ENCODE assay signal across 11 mouse cellular contexts in the genomic region with DNA sequence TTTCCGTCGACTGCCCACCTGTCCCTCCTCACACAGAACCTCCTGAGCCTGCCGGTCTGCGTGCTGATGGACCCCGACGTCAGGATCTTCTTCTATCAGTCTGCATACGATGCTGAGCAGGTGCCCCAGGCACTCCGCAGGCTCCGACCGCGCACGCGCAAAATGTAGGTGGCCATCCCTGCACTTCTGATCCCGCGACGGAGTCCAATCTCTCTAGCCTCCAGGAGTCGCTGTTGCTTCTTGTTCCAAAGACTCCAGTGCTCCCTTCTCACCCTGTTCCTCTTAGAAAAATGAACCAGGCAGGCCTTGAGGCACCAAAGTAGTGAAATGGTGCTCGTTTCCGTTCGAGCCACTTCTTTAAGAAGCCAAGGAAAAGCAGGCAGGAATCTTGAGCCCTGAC. TPM values are rescaled to one million over a fixed set of nuclear protein-coding genes. Genes with fewer than 3 reads are reported as not detected.
DNase-seq lines count a peak whose midpoint lies in the region; ATAC-seq and TF ChIP-seq lines count a peak whose summit lies in the region.
"Had no signal": no experiment of that assay in that cellular context is flagged by ENCODE, and none has a peak within 500 bp of the region (broad histone marks: within the 10 kb centered on the region; RNA-seq: fewer than 3 reads in every experiment).

No protein-coding gene starts in this region.

- H3K36me3 ChIP-seq in heart, adult 2 months (ENCODE audit: control insufficient read depth, insufficient read depth, low read length) = no peaks in the 10 kb centered on the region
- H3K36me3 ChIP-seq in heart, embryonic 12.5 days = no peaks in the 10 kb centered on the region
- no peaks in the 10 kb centered on the region for H3K36me3 ChIP-seq in ES-Bruce4 (ENCODE audit: control insufficient read depth, insufficient read depth, low read length, poor library complexity, severe bottlenecking)
- H3K36me3 ChIP-seq: G1E; liver, embryonic 15.5 days had no signal

- intact Hi-C loops in heart, adult 2 months (cut with DNase I) = no loop called here
- intact Hi-C loops in left cerebral cortex, postnatal 25 days (cut with DNase I) = loop anchor here (5.0 kb wide), 2 partner anchors 68 to 168 kb away; no protein-coding TSS in a partner anchor

- no peak for DNase-seq in heart, adult 2 months
- peak; percentile 42 for DNase-seq in cerebellum, adult 9-10 months
- peak; percentile 33 to 43 for DNase-seq in frontal cortex, postnatal 25 days (ENCODE audit: low spot score in 2 of 2)
- DNase-seq in left cerebral cortex, postnatal 25 days (ENCODE audit: low spot score in 2 of 2) = peak; percentile 35 to 56
- peak; percentile 64 for DNase-seq in retina, postnatal 7 days (ENCODE audit: low read depth, low spot score)

- H3K4me3 ChIP-seq in heart, adult 2 months = no peak overlapping the region
- H3K4me3 ChIP-seq in heart, embryonic 12.5 days = no peak overlapping the region
- H3K4me3 ChIP-seq in ES-Bruce4 (ENCODE audit: low read depth, low read length) = no peak overlapping the region
- H3K4me3 ChIP-seq: liver, embryonic 15.5 days had no signal

- H3K27ac ChIP-seq in heart, adult 2 months = no peak overlapping the region
- H3K27ac ChIP-seq in heart, embryonic 12.5 days (ENCODE audit: poor library complexity, severe bottlenecking) = no peak overlapping the region
- no peak overlapping the region for H3K27ac ChIP-seq in ES-Bruce4 (ENCODE audit: insufficient read depth, low read length)
- H3K27ac ChIP-seq: liver, embryonic 15.5 days had no signal

- TF ChIP-seq CTCF in heart, adult 2 months (IDR thresholded peaks at IDR 0.05) = peak; percentile 63
- TF ChIP-seq CTCF in ES-Bruce4 (IDR thresholded peaks at IDR 0.05; ENCODE audit: low read depth, low read length) = peak; percentile 57

- H3K9ac ChIP-seq in heart, adult 2 months (ENCODE audit: low read depth, low read length) = no peak overlapping the region
- no peak overlapping the region for H3K9ac ChIP-seq in heart, embryonic 12.5 days
- no peak overlapping the region for H3K9ac ChIP-seq in ES-Bruce4 (ENCODE audit: low read depth, poor library complexity, severe bottlenecking)
- H3K9ac ChIP-seq: liver, embryonic 15.5 days had no signal

- 20% methylated on average over 20 of the region's 20 CpGs for WGBS in heart, adult 2 months
- WGBS in heart, embryonic 12.5 days = 26% methylated on average over 20 of the region's 20 CpGs

- TF ChIP-seq POLR2A in heart, adult 2 months (IDR thresholded peaks at IDR 0.05; ENCODE audit: insufficient read depth, low read depth, low read length) = no peak
- no peak for TF ChIP-seq POLR2A in ES-Bruce4 (IDR thresholded peaks at IDR 0.05; ENCODE audit: insufficient read depth, low read length)

- no peak for TF ChIP-seq EP300 in heart, adult 2 months (IDR thresholded peaks at IDR 0.05; ENCODE audit: insufficient read depth, low read depth, low read length)
- TF ChIP-seq EP300 in ES-Bruce4 (IDR thresholded peaks at IDR 0.05; ENCODE audit: insufficient read depth, low read depth, low read length) = no peak

- no peaks in the 10 kb centered on the region for H3K27me3 ChIP-seq in heart, adult 2 months (ENCODE audit: control insufficient read depth, insufficient read depth, low read length)
- H3K27me3 ChIP-seq in heart, embryonic 12.5 days (replicated peaks) = peaks cover 34% of the 10 kb centered on the region
- no peaks in the 10 kb centered on the region for H3K27me3 ChIP-seq in ES-Bruce4 (ENCODE audit: control insufficient read depth, insufficient read depth, low read length, poor library complexity, severe bottlenecking)
- H3K27me3 ChIP-seq: liver, embryonic 15.5 days had no signal

- H3K4me1 ChIP-seq in heart, adult 2 months (ENCODE audit: control insufficient read depth, insufficient read depth, low read length) = peaks cover 12% of the 10 kb centered on the region
- H3K4me1 ChIP-seq in heart, embryonic 12.5 days (replicated peaks) = peaks cover 10% of the 10 kb centered on the region
- H3K4me1 ChIP-seq in ES-Bruce4 (ENCODE audit: control insufficient read depth, insufficient read depth, low read length) = no peaks in the 10 kb centered on the region

- no peaks in the 10 kb centered on the region for H3K9me3 ChIP-seq in heart, embryonic 12.5 days (replicated peaks)
- no peaks in the 10 kb centered on the region for H3K9me3 ChIP-seq in ES-Bruce4 (replicated peaks; ENCODE audit: control insufficient read depth, insufficient read depth, low read length, poor library complexity, severe bottlenecking)
- H3K9me3 ChIP-seq: G1E; liver, embryonic 15.5 days had no signal

- no peak for ATAC-seq in heart, embryonic 12.5 days (ENCODE audit: insufficient number of reproducible peaks, low FRiP score)
- ATAC-seq in megakaryocyte, adult 5-6 weeks (ENCODE audit: poor library complexity, severe bottlenecking) = no peak

- no peaks in the 10 kb centered on the region for H3K79me2 ChIP-seq in heart, adult 2 months (replicated peaks; ENCODE audit: control insufficient read depth, insufficient read depth, low read length)

- no peak overlapping the region for H3K4me2 ChIP-seq in heart, embryonic 12.5 days
- H3K4me2 ChIP-seq: liver, embryonic 15.5 days had no signal

RNA-seq across cellular contexts. Expression of a gene that starts 10.2 kb away (rescaled TPM):
- 1 to 10 TPM; 1.6 to 1.8 TPM for total RNA-seq in heart, adult 2 months (2021)
- polyA plus RNA-seq in heart, adult 2 months (2012; rRNA removed) = 4.5 and 4.9 TPM in 2 replicates
- polyA plus RNA-seq in heart, embryonic 12.5 days (2016; fragmentation: Nextera tagmentation; extraction: Ambion mirVana) = 11.2 and 13.7 TPM in 2 replicates
- polyA plus RNA-seq in ES-Bruce4 (2011; ENCODE audit: insufficient read depth, insufficient read length, low read depth, missing spikeins) = not detected in 2 replicates
- 1 to 10 TPM in 1 of 2 experiments, under 1 TPM in 1; 0.89 to 1.7 TPM for total RNA-seq in left cerebral cortex, postnatal 25 days (2021)
- 367 and 392 TPM in 2 replicates for total RNA-seq in megakaryocyte, adult 5-6 weeks (2015)
- total RNA-seq in megakaryocyte, adult 5-6 weeks (2017) = 250 and 266 TPM in 2 replicates

RNA-seq across cellular contexts. Expression of a gene that starts 48.6 kb away (rescaled TPM):
- under 1 TPM; 0.44 to 0.77 TPM for total RNA-seq in heart, adult 2 months (2021)
- polyA plus RNA-seq in heart, adult 2 months (2012; rRNA removed) = 0.37 and 0.56 TPM in 2 replicates
- 0.21 and 0.49 TPM in 2 replicates for polyA plus RNA-seq in heart, embryonic 12.5 days (2016; fragmentation: Nextera tagmentation; extraction: Ambion mirVana)
- not detected in 2 replicates for polyA plus RNA-seq in ES-Bruce4 (2011; ENCODE audit: insufficient read depth, insufficient read length, low read depth, missing spikeins)
- 10 to 100 TPM; 88.7 to 95.1 TPM for total RNA-seq in left cerebral cortex, postnatal 25 days (2021)
- not detected in 2 replicates for total RNA-seq in megakaryocyte, adult 5-6 weeks (2015)
- not detected in 2 replicates for total RNA-seq in megakaryocyte, adult 5-6 weeks (2017)
- total RNA-seq: G1E had no signal
- polyA plus RNA-seq: G1E; liver, embryonic 15.5 days; stomach, embryonic 14.5 days had no signal

RNA-seq across cellular contexts. Expression of a gene that starts 50.8 kb away (rescaled TPM):
- total RNA-seq in heart, adult 2 months (2021) = under 1 TPM; 0.75 to 0.84 TPM
- polyA plus RNA-seq in heart, adult 2 months (2012; rRNA removed) = 1.2 and 1.6 TPM in 2 replicates
- 0.48 and 0.51 TPM in 2 replicates for polyA plus RNA-seq in heart, embryonic 12.5 days (2016; fragmentation: Nextera tagmentation; extraction: Ambion mirVana)
- polyA plus RNA-seq in ES-Bruce4 (2011; ENCODE audit: insufficient read depth, insufficient read length, low read depth, missing spikeins) = not detected in 2 replicates
- under 1 TPM; 0.60 to 0.69 TPM for total RNA-seq in left cerebral cortex, postnatal 25 days (2021)
- 34.0 and 38.5 TPM in 2 replicates for total RNA-seq in megakaryocyte, adult 5-6 weeks (2015)
- total RNA-seq in megakaryocyte, adult 5-6 weeks (2017) = 8.2 and 12.2 TPM in 2 replicates

Comparison
In these comparisons a context has a peak if more than half of its experiments do, and no peak if none do; other contexts are left out.
1. DNase-seq: peak in cerebellum, adult 9-10 months (single experiment), frontal cortex, postnatal 25 days (2 of 2), left cerebral cortex, postnatal 25 days (2 of 2) and retina, postnatal 7 days (single experiment); none in heart, adult 2 months (0 of 2).
2. RNA of a gene that starts 10.2 kb away (total RNA-seq): 250 to 392 TPM in megakaryocyte, adult 5-6 weeks; 1.6 to 1.8 TPM in heart, adult 2 months and 0.89 to 1.7 TPM in left cerebral cortex, postnatal 25 days; every median in the first group is over 10 times any median in the second.
3. RNA of a gene that starts 48.6 kb away (total RNA-seq): 88.7 to 95.1 TPM in left cerebral cortex, postnatal 25 days; 0.44 to 0.77 TPM in heart, adult 2 months and not detected in megakaryocyte, adult 5-6 weeks; every median in the first group is over 10 times any median in the second.
4. RNA of a gene that starts 50.8 kb away (total RNA-seq): 8.2 to 38.5 TPM in megakaryocyte, adult 5-6 weeks; 0.75 to 0.84 TPM in heart, adult 2 months and 0.60 to 0.69 TPM in left cerebral cortex, postnatal 25 days; every median in the first group is over 4 times any median in the second.